Mouse (Mus musculus) forebrain, postnatal 0 days (tissue): Measurements from ENCODE around the gene Orc4. TPM values are rescaled to one million over a fixed set of nuclear protein-coding genes. Genes with fewer than 3 reads are reported as not detected.

Experiments used
- ATAC-seq: fragments of 200-750 bp; cut with Nextera tagmentation; 2 replicates; pipeline ENCODE4 v1.8.0; 2017; ENCODE audit warnings: mild to moderate bottlenecking, moderate library complexity
- DNase-seq: peaks from one replicate; pipeline ENCODE4 v3.0.0-alpha.2; 2015
- H3K27ac ChIP-seq: fragments of 300-500 bp; sonication (generic); 2 replicates; pipeline ENCODE4 v1.5.1; 2014; ENCODE audit warnings: low read depth, mild to moderate bottlenecking, antibody characterized with exemption, low read length, moderate library complexity, mixed read lengths
- H3K27me3 ChIP-seq: fragments of 300-500 bp; sonication (generic); 2 replicates; pipeline ENCODE4 v1.6.1; 2014; ENCODE audit warnings: mild to moderate bottlenecking, low read length, mixed read lengths; ENCODE audit not compliant: insufficient read depth
- H3K36me3 ChIP-seq: fragments of 300-500 bp; sonication (generic); 2 replicates; pipeline ENCODE4 v1.6.1; 2014; ENCODE audit warnings: mild to moderate bottlenecking, moderate library complexity; ENCODE audit not compliant: insufficient read depth
- H3K4me1 ChIP-seq: fragments of 300-500 bp; sonication (generic); 2 replicates; pipeline ENCODE4 v1.6.1; 2014; ENCODE audit warnings: antibody characterized with exemption; ENCODE audit not compliant: insufficient read depth
- H3K4me2 ChIP-seq: fragments of 300-500 bp; sonication (generic); 2 replicates; pipeline ENCODE4 v1.6.1; 2014; ENCODE audit warnings: low read depth, mild to moderate bottlenecking, moderate library complexity
- H3K4me3 ChIP-seq: fragments of 300-500 bp; sonication (generic); 2 replicates; pipeline ENCODE4 v1.5.1; 2014; ENCODE audit warnings: low read depth, low read length, mixed read lengths
- H3K9ac ChIP-seq: fragments of 300-500 bp; sonication (generic); 2 replicates; pipeline ENCODE4 v1.6.1; 2014; ENCODE audit warnings: mild to moderate bottlenecking
- H3K9me3 ChIP-seq: fragments of 300-500 bp; sonication (generic); 2 replicates; pipeline ENCODE4 v1.6.1; 2016; ENCODE audit warnings: low read length
- CTCF ChIP-seq: sonication (generic); IDR thresholded peaks from 2 replicates; pipeline ENCODE4 v1.5.1; 2016; ENCODE audit warnings: antibody characterized with exemption, control low read depth, low read depth
- WGBS: fragments of 180-500 bp; shearing (Covaris S2); extraction: QIAGEN DNeasy Blood & Tissue Kit; methylation state at CpG from one replicate; pipeline ENCODE4 v1.1.7; 2014; 5-methylcytosine and 5-hydroxymethylcytosine counted together
- polyA plus RNA-seq: library from polyadenylated mRNA; unstranded; fragments of >200 nt; fragmentation: Nextera tagmentation; extraction: Ambion mirVana; gene quantifications from 2 replicates; pipeline ENCODE4 v1.2.1, GENCODE M21; 2015
- total RNA-seq: library from RNA; depleted of rRNA; stranded (reverse); fragments of >200 nt; gene quantifications from 2 replicates; pipeline ENCODE4 v1.2.3, GENCODE M21; 2014; rRNA removed

Orc4 gene
- total RNA-seq (88.9 and 99.6 TPM in 2 replicates), polyA plus RNA-seq (69.2 and 78.1 TPM in 2 replicates)

DNA sequence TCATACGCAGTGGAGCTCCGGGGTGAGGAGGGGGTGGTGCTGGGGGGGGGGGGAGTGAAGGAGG lies at the start of gene Orc4:
TSS of gene Orc4 (minus strand) at position 26 of the 64 bp plus-strand sequence.
- peak within 1 kb of the TSS; percentile 96 for H3K9ac ChIP-seq

DNA sequence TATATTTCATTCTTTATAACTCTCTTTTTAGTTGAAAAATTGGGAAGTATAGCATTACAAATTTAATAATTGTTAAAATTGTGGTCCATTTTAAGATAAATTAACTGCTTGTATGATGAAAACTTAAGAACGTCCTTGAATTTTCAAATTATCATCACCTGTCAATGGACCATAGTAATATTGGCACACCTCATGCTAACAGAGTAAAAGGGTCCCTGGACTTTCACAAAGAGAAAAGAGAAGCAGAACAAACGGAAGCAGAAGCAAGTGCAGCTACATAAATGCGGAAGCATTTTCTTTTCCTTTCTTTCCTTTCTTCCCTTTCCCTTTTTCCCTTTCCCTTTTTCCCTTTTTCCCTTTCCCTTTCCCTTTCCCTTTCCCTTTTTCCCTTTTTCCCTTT lies 40.2 kb upstream of the Orc4 start:
- no peak for TF ChIP-seq CTCF
- no peaks in the 10 kb centered on the region for H3K9me3 ChIP-seq

More for the DNA sequence above, at the start of gene Orc4:
- Histone ChIP-seq H3K9me3 (no peaks in the 10 kb centered on the region), H3K4me3 (peak within 1 kb of the TSS; percentile 91), H3K4me2 (peak within 1 kb of the TSS; percentile 62), H3K4me1 (peaks cover 13% of the 10 kb centered on the region; the same call in 1 of the 2 replicates), H3K36me3 (no peaks in the 10 kb centered on the region), H3K27me3 (no peaks in the 10 kb centered on the region), H3K27ac (peak within 1 kb of the TSS; percentile 97)
- DNase-seq = no peak
- TF ChIP-seq CTCF = no peak
- 0% methylated on average over 2 of the region's 2 CpGs for WGBS
- ATAC-seq = no peak

DNA sequence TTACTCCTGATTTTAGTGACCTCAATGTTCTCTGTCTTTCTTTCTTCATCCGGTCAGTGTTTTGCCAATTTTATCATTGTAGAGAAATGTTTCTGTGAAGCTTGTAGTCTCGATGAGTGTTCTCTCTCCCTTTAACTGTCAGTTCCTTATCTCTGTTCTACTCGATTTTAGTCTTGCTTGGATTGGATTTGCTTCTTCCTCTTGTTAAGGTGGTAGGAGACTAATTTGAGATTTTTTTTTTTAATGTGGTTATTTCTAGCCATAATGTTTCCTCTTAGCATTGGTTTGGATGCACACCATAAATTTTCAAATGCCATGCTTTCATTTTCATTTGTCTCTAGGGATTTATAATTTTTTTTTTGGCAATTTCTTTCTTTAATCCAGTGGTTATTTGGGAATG lies 28.8 kb upstream of the Orc4 start:
- no peak for TF ChIP-seq CTCF
- no peaks in the 10 kb centered on the region for H3K27me3 ChIP-seq
- WGBS = 85% methylated on average over 3 of the region's 3 CpGs
- no peak overlapping the region for H3K27ac ChIP-seq
- ATAC-seq (no peak), DNase-seq (no peak)
- H3K9ac ChIP-seq = no peak overlapping the region
- H3K36me3 ChIP-seq = no peaks in the 10 kb centered on the region
- H3K4me1 ChIP-seq = no peaks in the 10 kb centered on the region
- H3K4me3 ChIP-seq = no peak overlapping the region
- no peaks in the 10 kb centered on the region for H3K9me3 ChIP-seq
- H3K4me2 ChIP-seq = no peak overlapping the region

More for the DNA sequence above, 40.2 kb upstream of the Orc4 start:
- WGBS = 87% methylated on average over 3 of the region's 3 CpGs
- ATAC-seq = no peak
- no peaks in the 10 kb centered on the region for H3K27me3 ChIP-seq
- no peak overlapping the region for H3K27ac ChIP-seq
- H3K4me2 ChIP-seq = no peak overlapping the region
- H3K9ac ChIP-seq = no peak overlapping the region
- no peaks in the 10 kb centered on the region for H3K36me3 ChIP-seq
- no peak for DNase-seq
- H3K4me1 ChIP-seq = no peaks in the 10 kb centered on the region
- no peak overlapping the region for H3K4me3 ChIP-seq

DNA sequence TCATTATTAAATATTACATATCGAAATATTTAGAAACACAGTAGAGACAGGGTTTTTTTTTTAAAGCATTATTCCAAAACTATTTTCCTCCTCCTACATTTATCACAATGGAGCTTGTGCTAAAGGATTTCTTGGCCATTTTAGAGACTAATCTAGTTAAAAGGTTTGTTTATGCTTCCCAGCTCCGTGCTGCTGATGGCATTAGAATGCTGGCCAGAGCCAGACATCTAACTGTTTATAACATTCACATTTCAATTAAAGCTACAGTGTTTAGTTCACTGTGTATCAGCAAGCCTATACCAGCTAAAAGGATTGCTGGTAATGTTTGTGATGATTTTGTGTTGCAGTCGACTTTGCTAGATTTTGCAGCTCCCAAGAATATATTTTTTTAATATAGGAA lies 6.5 kb upstream of the Orc4 start:
- H3K4me3 ChIP-seq = no peak overlapping the region
- no peak for TF ChIP-seq CTCF
- 53% methylated on average over 3 of the region's 3 CpGs for WGBS
- H3K27me3 ChIP-seq = no peaks in the 10 kb centered on the region
- H3K27ac ChIP-seq = no peak overlapping the region
- DNase-seq (no peak), ATAC-seq (no peak)
- peaks cover 5% of the 10 kb centered on the region; the same call in 1 of the 2 replicates for H3K4me1 ChIP-seq
- H3K9me3 ChIP-seq = no peaks in the 10 kb centered on the region
- no peak overlapping the region for H3K4me2 ChIP-seq
- H3K36me3 ChIP-seq = no peaks in the 10 kb centered on the region
- 0 out of 2 replicates have a peak overlapping the region, but pooled peaks have one; percentile 25 for H3K9ac ChIP-seq

DNA sequence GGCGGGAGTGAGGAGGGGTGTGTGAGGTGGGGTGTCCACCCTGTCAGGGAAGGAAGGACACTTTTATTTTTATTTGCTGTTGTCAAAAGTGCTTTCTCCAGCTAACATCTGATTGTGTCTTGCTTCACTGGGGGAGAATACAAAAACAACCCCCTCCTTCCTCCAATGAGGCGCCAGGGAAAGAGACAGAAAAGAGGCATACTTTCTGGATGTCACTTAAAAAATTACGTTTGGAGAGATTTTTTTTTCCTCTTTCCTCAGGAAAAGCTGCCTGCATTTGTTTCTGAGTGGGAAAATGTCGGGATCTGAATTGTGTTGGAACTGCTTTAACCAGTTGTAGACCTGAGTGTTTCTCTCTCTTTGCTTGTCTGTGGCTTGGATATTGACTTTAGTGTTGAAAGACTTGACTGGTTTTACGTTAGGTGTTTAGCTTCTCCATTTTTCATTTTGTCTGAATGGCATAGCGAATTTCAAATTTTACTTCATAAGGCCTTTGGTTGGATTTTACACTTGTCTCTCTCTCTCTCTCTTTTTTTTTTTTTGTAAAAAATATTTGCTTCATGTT lies 321 bp upstream of the Orc4 start:
- TF ChIP-seq CTCF = no peak
- Histone ChIP-seq H3K27ac (peak overlapping the region; percentile 97), H3K4me3 (peak overlapping the region; percentile 91), H3K9ac (peak overlapping the region; percentile 96), H3K27me3 (no peaks in the 10 kb centered on the region), H3K4me2 (peak overlapping the region; percentile 62), H3K9me3 (no peaks in the 10 kb centered on the region), H3K36me3 (no peaks in the 10 kb centered on the region), H3K4me1 (peaks cover 13% of the 10 kb centered on the region; the same call in 1 of the 2 replicates)
- 8% methylated on average over 6 of the region's 6 CpGs for WGBS
- ATAC-seq (no peak), DNase-seq (peak; percentile 17)

DNA sequence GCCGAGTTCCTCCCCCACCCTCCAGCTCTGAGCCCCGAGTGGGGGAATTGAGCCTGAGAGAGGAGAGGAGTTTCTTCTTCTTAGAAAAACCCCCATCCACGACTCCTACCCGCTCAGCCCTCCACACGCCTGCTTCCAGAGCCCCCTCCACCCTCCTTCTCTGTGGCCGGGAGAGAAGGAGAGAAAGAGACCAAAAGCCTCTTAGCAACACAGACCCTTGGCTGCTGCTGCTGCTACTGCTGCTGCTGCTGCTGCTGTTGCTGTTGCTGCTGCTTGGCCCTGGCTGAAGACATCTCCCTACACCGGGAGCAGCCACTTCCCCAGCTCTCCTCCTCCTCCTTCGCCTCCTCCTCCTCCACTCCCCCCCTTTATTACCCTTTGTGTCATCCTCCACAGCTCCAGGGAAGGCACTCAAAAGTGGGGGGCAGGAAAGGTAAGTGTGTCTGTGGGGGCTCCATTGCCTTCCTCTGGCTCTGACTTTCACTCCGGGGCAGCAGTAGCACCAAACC lies 280 bp downstream of the Orc4 start:
- ATAC-seq = peak; percentile 47
- 4% methylated on average over 9 of the region's 9 CpGs for WGBS
- no peak for DNase-seq
- Histone ChIP-seq H3K9ac (peak overlapping the region; percentile 96), H3K36me3 (no peaks in the 10 kb centered on the region), H3K4me1 (peaks cover 13% of the 10 kb centered on the region; the same call in 1 of the 2 replicates), H3K27me3 (no peaks in the 10 kb centered on the region), H3K9me3 (no peaks in the 10 kb centered on the region), H3K4me3 (peak overlapping the region; percentile 91), H3K27ac (peak overlapping the region; percentile 97), H3K4me2 (peak overlapping the region; percentile 62)
- no peak for TF ChIP-seq CTCF

DNA sequence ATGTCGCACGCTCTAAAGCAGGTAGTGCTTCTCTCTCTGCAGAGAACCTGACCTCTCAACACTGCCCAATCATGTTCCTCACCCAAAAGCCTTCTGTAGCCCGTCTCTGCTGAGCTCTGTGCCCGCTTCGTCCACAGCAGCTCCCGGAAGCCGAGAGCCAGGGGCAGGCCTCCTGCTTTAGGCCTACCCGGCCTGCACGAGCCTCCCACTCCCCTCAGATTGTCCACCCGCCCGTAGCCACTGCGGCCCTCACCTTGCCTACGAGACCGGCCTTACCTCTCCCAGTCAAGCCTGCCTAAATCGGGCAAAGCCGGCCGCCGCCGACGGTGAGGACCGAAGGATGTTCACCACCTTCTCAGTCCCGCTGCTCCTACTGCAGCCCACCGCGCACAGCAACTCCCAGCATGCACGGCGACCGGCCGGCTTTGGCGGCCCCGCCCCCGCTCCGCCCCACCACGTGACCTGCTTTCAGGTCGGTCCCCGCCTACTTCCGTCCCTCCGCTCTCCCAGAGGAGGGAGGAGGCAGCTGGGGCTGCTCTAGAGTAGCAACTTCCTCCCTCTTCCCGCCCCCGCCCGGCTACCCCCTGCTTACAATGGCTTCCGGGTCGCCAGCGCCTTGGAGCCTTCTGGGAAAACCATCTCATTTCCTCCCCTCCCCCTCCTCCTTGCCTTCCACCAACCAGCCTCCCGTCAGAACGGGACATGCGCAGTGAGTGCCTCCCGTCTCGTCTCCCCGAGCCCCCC lies 1.1 kb downstream of the Orc4 start, which contains the start of gene Mbd5:
TSS of gene Mbd5 (plus strand) at position 668 of the 744 bp plus-strand sequence.
- Histone ChIP-seq H3K27me3 (no peaks in the 10 kb centered on the region), H3K9me3 (no peaks in the 10 kb centered on the region), H3K4me2 (peak within 1 kb of the TSS; percentile 62), H3K4me3 (peak within 1 kb of the TSS; percentile 91), H3K36me3 (no peaks in the 10 kb centered on the region), H3K27ac (peak within 1 kb of the TSS; percentile 97), H3K9ac (peak within 1 kb of the TSS; percentile 96), H3K4me1 (peaks cover 13% of the 10 kb centered on the region; the same call in 1 of the 2 replicates)
- 1% methylated on average over 43 of the region's 49 CpGs for WGBS
- DNase-seq = peak; percentile 99
- TF ChIP-seq CTCF = no peak
- peak; percentile 98 for ATAC-seq
